ENCODE assay signal across 9 mouse cellular contexts in genomic region chr7:142482256-142482609, GRCm38 (mm10). TPM values are rescaled to one million over a fixed set of nuclear protein-coding genes. Genes with fewer than 3 reads are reported as not detected.
A peak's percentile ranks its signal among the peaks of the same experiment; 100 is the strongest.
DNase-seq lines count a peak whose midpoint lies in the region; ATAC-seq and TF ChIP-seq lines count a peak whose summit lies in the region.
"Had no signal": no experiment of that assay in that cellular context is flagged by ENCODE, and none has a peak within 500 bp of the region (broad histone marks: within the 10 kb centered on the region; RNA-seq: fewer than 3 reads in every experiment).

No protein-coding gene starts in this region.

- H3K9ac ChIP-seq in heart, embryonic 14.5 days (ENCODE audit: low read length): peak overlapping the region; percentile 76
- peak overlapping the region; percentile 30; the same call in 1 of the 2 replicates for H3K9ac ChIP-seq in liver, postnatal 0 days (replicated peaks)

- POLR2A ChIA-PET in Patski (lab: Charles Lee): interaction anchor here (0.7 to 1.2 kb wide), 2 partner anchors 25 to 62 kb away, joined by 3 to 6 read pairs; no protein-coding TSS in a partner anchor

- H3K4me1 ChIP-seq in E14TG2a.4 (replicated peaks; ENCODE audit: low read depth, low read length): peaks cover 32% of the 10 kb centered on the region
- peaks cover 58 to 68% of the 10 kb centered on the region in 2 experiments for H3K4me1 ChIP-seq in heart, embryonic 14.5 days (ENCODE audit: control insufficient read depth in 2 of 2, insufficient read depth in 2 of 2, low read length in 2 of 2)
- peaks cover 16% of the 10 kb centered on the region for H3K4me1 ChIP-seq in liver, postnatal 0 days (ENCODE audit: insufficient read depth)

- peak overlapping the region; percentile 54 for H3K4me2 ChIP-seq in heart, embryonic 14.5 days (ENCODE audit: low read length)
- no peak overlapping the region for H3K4me2 ChIP-seq in liver, postnatal 0 days (ENCODE audit: low read depth, low read length)

- in situ Hi-C loops in Patski (cut with MboI; ENCODE audit: low pct_unique_long_range_greater_than_20kb): no loop called here

- H3K27me3 ChIP-seq in E14TG2a.4 (ENCODE audit: insufficient read depth, low read length): peaks cover 96% of the 10 kb centered on the region
- H3K27me3 ChIP-seq in Patski: no peaks in the 10 kb centered on the region
- H3K27me3 ChIP-seq in heart, embryonic 14.5 days (ENCODE audit: control insufficient read depth, insufficient read depth, low read length): no peaks in the 10 kb centered on the region
- H3K27me3 ChIP-seq in liver, postnatal 0 days (ENCODE audit: insufficient read depth, low read length): no peaks in the 10 kb centered on the region

- peak; percentile 46 for DNase-seq in Patski (ENCODE audit: low read depth, low spot score)
- no peak for DNase-seq in liver, postnatal 0 days
- no peak for DNase-seq in frontal cortex, postnatal 14 days (ENCODE audit: low spot score in 2 of 2)
- no peak for DNase-seq in left cerebral cortex, adult 11 months (ENCODE audit: low spot score)
- DNase-seq in right cerebral cortex, postnatal 36 days (ENCODE audit: low spot score in 2 of 2): no peak
- DNase-seq: adrenal gland, postnatal 14 days had no signal

- peak overlapping the region; percentile 94 to 98 for H3K27ac ChIP-seq in heart, embryonic 14.5 days (replicated peaks in 1 of 2; ENCODE audit: control insufficient read depth in 1 of 2, insufficient read depth in 1 of 2, low read depth in 2 of 2, low read length in 2 of 2)
- peak overlapping the region; percentile 49 for H3K27ac ChIP-seq in liver, postnatal 0 days (ENCODE audit: low read depth)

- H3K36me3 ChIP-seq in E14TG2a.4 (ENCODE audit: insufficient read depth, low read length): no peaks in the 10 kb centered on the region
- peaks cover 17% of the 10 kb centered on the region; the same call in 1 of the 2 replicates for H3K36me3 ChIP-seq in heart, embryonic 14.5 days (ENCODE audit: control insufficient read depth, insufficient read depth, low read length)
- H3K36me3 ChIP-seq in liver, postnatal 0 days (replicated peaks; ENCODE audit: insufficient read depth, low read length): 0 out of 2 replicates have a peak, but pooled peaks cover 3% of the 10 kb centered on the region

- TF ChIP-seq CTCF in E14TG2a.4 (conservative IDR thresholded peaks at IDR 0.05; ENCODE audit: low read length): no peak
- TF ChIP-seq CTCF in Patski (IDR thresholded peaks at IDR 0.05): no peak
- no peak for TF ChIP-seq CTCF in liver, postnatal 0 days (IDR thresholded peaks at IDR 0.05; ENCODE audit: low read depth)

- CTCF ChIA-PET in Patski (lab: Charles Lee): interaction anchor here (1.2 to 2.6 kb wide), 5 partner anchors 12 to 148 kb away, joined by 4 to 9 read pairs (median 4); no protein-coding TSS in a partner anchor

- peak overlapping the region; percentile 68 for H3K4me3 ChIP-seq in E14TG2a.4 (replicated peaks; ENCODE audit: low read length)
- H3K4me3 ChIP-seq in heart, embryonic 14.5 days (ENCODE audit: control insufficient read depth in 1 of 2, insufficient read depth in 1 of 2, low read depth in 1 of 2, low read length in 2 of 2): no peak overlapping the region
- no peak overlapping the region for H3K4me3 ChIP-seq in liver, postnatal 0 days (ENCODE audit: low read depth, low read length)

- H3K9me3 ChIP-seq in E14TG2a.4 (ENCODE audit: low read length): no peaks in the 10 kb centered on the region
- no peaks in the 10 kb centered on the region for H3K9me3 ChIP-seq in heart, embryonic 14.5 days (ENCODE audit: control insufficient read depth, low read length)
- no peaks in the 10 kb centered on the region for H3K9me3 ChIP-seq in liver, postnatal 0 days (ENCODE audit: low read length)

- peak; percentile 14 for ATAC-seq in Patski
- peak; percentile 18; the same call in 1 of the 2 replicates for ATAC-seq in heart, embryonic 14.5 days (ENCODE audit: insufficient number of reproducible peaks, insufficient read depth, low FRiP score, low read depth)
- ATAC-seq in liver, postnatal 0 days: 0 out of 2 replicates have a peak, but pooled peaks have one; percentile 17

- WGBS in heart, embryonic 14.5 days: 8% methylated on average over 6 of the region's 6 CpGs
- WGBS in liver, postnatal 0 days (ENCODE audit: insufficient replicate concordance): 48% methylated on average over 6 of the region's 6 CpGs

- TF ChIP-seq EP300 in liver, postnatal 0 days (IDR thresholded peaks at IDR 0.05; ENCODE audit: low read depth): no peak

RNA-seq across cellular contexts. Expression of gene Tnnt3, which starts 16.4 kb away (rescaled TPM):
- 0.22 TPM for polyA plus RNA-seq in Patski (2021)
- polyA plus RNA-seq in heart, embryonic 14.5 days (2014; fragmentation: Nextera tagmentation; extraction: Ambion mirVana): 3.9 and 5.8 TPM in 2 replicates
- 3.6 and 72.5 TPM in 2 replicates for polyA plus RNA-seq in liver, postnatal 0 days (2015; fragmentation: Nextera tagmentation; extraction: Ambion mirVana)

RNA-seq across cellular contexts. Expression of gene Lsp1, which starts 21.6 kb away (rescaled TPM):
- 15.5 TPM for polyA plus RNA-seq in Patski (2021)
- 48.6 and 49.3 TPM in 2 replicates for polyA plus RNA-seq in heart, embryonic 14.5 days (2014; fragmentation: Nextera tagmentation; extraction: Ambion mirVana)
- polyA plus RNA-seq in liver, postnatal 0 days (2015; fragmentation: Nextera tagmentation; extraction: Ambion mirVana): 31.5 and 33.6 TPM in 2 replicates

RNA-seq across cellular contexts. Expression of gene Tnni2, which starts 40.6 kb away (rescaled TPM):
- 1.5 TPM for polyA plus RNA-seq in Patski (2021)
- 24.1 and 31.7 TPM in 2 replicates for polyA plus RNA-seq in heart, embryonic 14.5 days (2014; fragmentation: Nextera tagmentation; extraction: Ambion mirVana)
- polyA plus RNA-seq in liver, postnatal 0 days (2015; fragmentation: Nextera tagmentation; extraction: Ambion mirVana): 6.9 and 72.7 TPM in 2 replicates
- polyA plus RNA-seq: inflammation-experienced regulatory T-cells, adult 6 months had no signal

RNA-seq across cellular contexts. Expression of gene Syt8, which starts 47.6 kb away (rescaled TPM):
- polyA plus RNA-seq in Patski (2021): 11.5 TPM
- not detected in 2 replicates for polyA plus RNA-seq in heart, embryonic 14.5 days (2014; fragmentation: Nextera tagmentation; extraction: Ambion mirVana)
- not detected in 2 replicates for polyA plus RNA-seq in liver, postnatal 0 days (2015; fragmentation: Nextera tagmentation; extraction: Ambion mirVana)
- polyA plus RNA-seq: inflammation-experienced regulatory T-cells, adult 6 months had no signal

RNA-seq across cellular contexts. Expression of gene Mrpl23, which starts 50.3 kb away (rescaled TPM):
- polyA plus RNA-seq in Patski (2021): 6.9 TPM
- 23.5 and 23.8 TPM in 2 replicates for polyA plus RNA-seq in heart, embryonic 14.5 days (2014; fragmentation: Nextera tagmentation; extraction: Ambion mirVana)
- polyA plus RNA-seq in liver, postnatal 0 days (2015; fragmentation: Nextera tagmentation; extraction: Ambion mirVana): 18.7 and 19.3 TPM in 2 replicates
